Mouse (Mus musculus) ES-CJ7 (cell line): ENCODE results near the gene Traf1.

Experiments
- DNase-seq: peaks from one replicate; pipeline ENCODE4 v3.0.0; 2011; ENCODE audit warnings: low read depth, low spot score

Traf1 gene

GRCm38 (mm10) chr2:34941061-34941675 is 20.4 kb downstream of the Traf1 start:
- DNase-seq, result no peak

- no peak for DNase-seq
These were observed 21.3 kb downstream of the Traf1 start for GRCm38 (mm10) chr2:34940246-34940645.

GRCm38 (mm10) chr2:34938269-34939208 is 23.0 kb downstream of the Traf1 start:
- no peak for DNase-seq

- peak; percentile 44 for DNase-seq
These were observed 24.1 kb downstream of the Traf1 start for GRCm38 (mm10) chr2:34937460-34937859.

- DNase-seq, result no peak
These were observed 34.3 kb downstream of the Traf1 start for GRCm38 (mm10) chr2:34927320-34927719.

- peak; percentile 58 for DNase-seq
These were observed 38.8 kb downstream of the Traf1 start for GRCm38 (mm10) chr2:34922729-34923128.

GRCm38 (mm10) chr2:34920144-34920543 is 41.4 kb downstream of the Traf1 start:
- no peak for DNase-seq

GRCm38 (mm10) chr2:34915103-34915502 is 46.5 kb downstream of the Traf1 start:
- no peak for DNase-seq

GRCm38 (mm10) chr2:34914823-34915082 is 46.8 kb downstream of the Traf1 start:
- no peak for DNase-seq

- no peak for DNase-seq
These were observed 47.3 kb downstream of the Traf1 start for GRCm38 (mm10) chr2:34914069-34914822.

GRCm38 (mm10) chr2:34913218-34914068 is 48.1 kb downstream of the Traf1 start, which contains the start of gene Phf19:
TSS of gene Phf19 (minus strand) at chr2:34914026.
- DNase-seq, result no peak

- DNase-seq, result no peak
These were observed 49.0 kb downstream of the Traf1 start for GRCm38 (mm10) chr2:34912613-34913012.

GRCm38 (mm10) chr2:34911871-34912270 is 49.7 kb downstream of the Traf1 start:
- DNase-seq, result no peak

GRCm38 (mm10) chr2:34909719-34910118 is 51.9 kb downstream of the Traf1 start:
- no peak for DNase-seq

- DNase-seq, result peak; percentile 61
These were observed 54.5 kb downstream of the Traf1 start for GRCm38 (mm10) chr2:34906861-34907604.

GRCm38 (mm10) chr2:34906426-34906825 is 55.1 kb downstream of the Traf1 start:
- no peak for DNase-seq

GRCm38 (mm10) chr2:34904849-34905542 is 56.6 kb downstream of the Traf1 start:
- DNase-seq, result peak; percentile 98

GRCm38 (mm10) chr2:34903652-34904405 is 57.7 kb downstream of the Traf1 start:
- DNase-seq, result no peak

GRCm38 (mm10) chr2:34903191-34903590 is 58.4 kb downstream of the Traf1 start:
- no peak for DNase-seq
